Comparison of ENCODE assay signal across 9 mouse cellular contexts in genomic region chr11:95298146-95298545, GRCm38 (mm10). TPM values are rescaled to one million over a fixed set of nuclear protein-coding genes. Genes with fewer than 3 reads are reported as not detected.
DNase-seq lines count a peak whose midpoint lies in the region; ATAC-seq and TF ChIP-seq lines count a peak whose summit lies in the region.
"Had no signal": no experiment of that assay in that cellular context is flagged by ENCODE, and none has a peak within 500 bp of the region (broad histone marks: within the 10 kb centered on the region; RNA-seq: fewer than 3 reads in every experiment).

No protein-coding gene starts in this region.

- ATAC-seq in intestine, embryonic 14.5 days (replicated peaks; ENCODE audit: low FRiP score, low TSS enrichment, low read depth), result no peak
- no peak for ATAC-seq in intestine, embryonic 15.5 days
- ATAC-seq in megakaryocyte, adult 5-6 weeks (ENCODE audit: poor library complexity, severe bottlenecking), result peak; percentile 89

- TF ChIP-seq CTCF in ES-Bruce4 (IDR thresholded peaks at IDR 0.05; ENCODE audit: low read depth, low read length), result peak; percentile 91

- no peak overlapping the region for H3K4me3 ChIP-seq in intestine, embryonic 14.5 days (ENCODE audit: low read depth, low read length)
- H3K4me3 ChIP-seq in intestine, embryonic 15.5 days (replicated peaks), result no peak overlapping the region
- no peak overlapping the region for H3K4me3 ChIP-seq in ES-Bruce4 (ENCODE audit: low read depth, low read length)
- H3K4me3 ChIP-seq: megakaryocyte, embryonic 14.5 days had no signal

- H3K4me2 ChIP-seq in intestine, embryonic 14.5 days (ENCODE audit: low read length), result no peak overlapping the region
- no peak overlapping the region for H3K4me2 ChIP-seq in intestine, embryonic 15.5 days (replicated peaks)

- no peak overlapping the region for H3K9ac ChIP-seq in intestine, embryonic 14.5 days (ENCODE audit: low read length)
- H3K9ac ChIP-seq in intestine, embryonic 15.5 days, result no peak overlapping the region
- H3K9ac ChIP-seq in ES-Bruce4 (ENCODE audit: low read depth, poor library complexity, severe bottlenecking), result no peak overlapping the region

- H3K9me3 ChIP-seq in intestine, embryonic 14.5 days (ENCODE audit: control insufficient read depth, low read length), result no peaks in the 10 kb centered on the region
- H3K9me3 ChIP-seq in intestine, embryonic 15.5 days, result no peaks in the 10 kb centered on the region
- H3K9me3 ChIP-seq in ES-Bruce4 (replicated peaks; ENCODE audit: control insufficient read depth, insufficient read depth, low read length, poor library complexity, severe bottlenecking), result no peaks in the 10 kb centered on the region
- H3K9me3 ChIP-seq: megakaryocyte, embryonic 14.5 days had no signal

- WGBS in intestine, embryonic 14.5 days, result 17% methylated on average over 2 of the region's 2 CpGs
- WGBS in intestine, embryonic 15.5 days, result 20% methylated on average over 2 of the region's 2 CpGs

- no peaks in the 10 kb centered on the region for H3K4me1 ChIP-seq in intestine, embryonic 14.5 days (replicated peaks; ENCODE audit: control insufficient read depth, insufficient read depth, low read length)
- H3K4me1 ChIP-seq in intestine, embryonic 15.5 days (replicated peaks), result 0 out of 2 replicates have a peak, but pooled peaks cover 2% of the 10 kb centered on the region
- peaks cover 2% of the 10 kb centered on the region for H3K4me1 ChIP-seq in ES-Bruce4 (ENCODE audit: control insufficient read depth, insufficient read depth, low read length)

- no peak for TF ChIP-seq EP300 in ES-Bruce4 (IDR thresholded peaks at IDR 0.05; ENCODE audit: insufficient read depth, low read depth, low read length)

- peaks cover 88% of the 10 kb centered on the region for H3K36me3 ChIP-seq in intestine, embryonic 14.5 days (ENCODE audit: control insufficient read depth, insufficient read depth, low read length)
- H3K36me3 ChIP-seq in intestine, embryonic 15.5 days, result peaks cover 36% of the 10 kb centered on the region
- peaks cover 86% of the 10 kb centered on the region for H3K36me3 ChIP-seq in ES-Bruce4 (ENCODE audit: control insufficient read depth, insufficient read depth, low read length, poor library complexity, severe bottlenecking)

- H3K27me3 ChIP-seq in intestine, embryonic 14.5 days (replicated peaks; ENCODE audit: control insufficient read depth, insufficient read depth, low read length), result no peaks in the 10 kb centered on the region
- no peaks in the 10 kb centered on the region for H3K27me3 ChIP-seq in intestine, embryonic 15.5 days (replicated peaks)
- no peaks in the 10 kb centered on the region for H3K27me3 ChIP-seq in ES-Bruce4 (ENCODE audit: control insufficient read depth, insufficient read depth, low read length, poor library complexity, severe bottlenecking)
- H3K27me3 ChIP-seq: megakaryocyte, embryonic 14.5 days had no signal

- no peak for TF ChIP-seq POLR2A in ES-Bruce4 (IDR thresholded peaks at IDR 0.05; ENCODE audit: insufficient read depth, low read length)

- no peak overlapping the region for H3K27ac ChIP-seq in intestine, embryonic 14.5 days (ENCODE audit: low read depth)
- no peak overlapping the region for H3K27ac ChIP-seq in intestine, embryonic 15.5 days
- no peak overlapping the region for H3K27ac ChIP-seq in ES-Bruce4 (ENCODE audit: insufficient read depth, low read length)

- peak; percentile 62 for DNase-seq in intestine, embryonic 14.5 days (ENCODE audit: low spot score)
- DNase-seq in embryo, embryonic 9.5 days (ENCODE audit: extremely low spot score), result peak; percentile 20
- DNase-seq in ovary, adult 18-20 months (ENCODE audit: low spot score), result no peak
- DNase-seq in yolk sac, embryonic 10.5 days (ENCODE audit: low spot score), result no peak
- DNase-seq in adrenal gland, adult 2 months, result no peak

RNA-seq across cellular contexts. Expression of gene Kat7, which starts 11.9 kb away (rescaled TPM):
- 68.7 and 76.8 TPM in 2 replicates for polyA plus RNA-seq in intestine, embryonic 14.5 days (2014; fragmentation: Nextera tagmentation; extraction: Ambion mirVana)
- polyA plus RNA-seq in intestine, embryonic 15.5 days (2015; fragmentation: Nextera tagmentation; extraction: Ambion mirVana), result 67.3 and 68.7 TPM in 2 replicates
- 129 and 133 TPM in 2 replicates for polyA plus RNA-seq in ES-Bruce4 (2011; ENCODE audit: insufficient read depth, insufficient read length, low read depth, missing spikeins)
- total RNA-seq in megakaryocyte, adult 5-6 weeks (2015), result 78.8 and 84.7 TPM in 2 replicates
- 65.1 and 69.1 TPM in 2 replicates for total RNA-seq in megakaryocyte, adult 5-6 weeks (2017)
- total RNA-seq in adrenal gland, adult 2 months (2021), result 10 to 100 TPM; 51.7 to 64.2 TPM
- 21.5 and 23.8 TPM in 2 replicates for polyA plus RNA-seq in adrenal gland, adult 2 months (2012; rRNA removed)

RNA-seq across cellular contexts. Expression of gene Tac4, which starts 36.8 kb away (rescaled TPM):
- 0.14 TPM in 1 of 2 replicates, not detected in the other for polyA plus RNA-seq in intestine, embryonic 14.5 days (2014; fragmentation: Nextera tagmentation; extraction: Ambion mirVana)
- not detected in 2 replicates for polyA plus RNA-seq in intestine, embryonic 15.5 days (2015; fragmentation: Nextera tagmentation; extraction: Ambion mirVana)
- not detected in 2 replicates for polyA plus RNA-seq in ES-Bruce4 (2011; ENCODE audit: insufficient read depth, insufficient read length, low read depth, missing spikeins)
- not detected in 2 replicates for total RNA-seq in megakaryocyte, adult 5-6 weeks (2015)
- 0.15 TPM in 1 of 2 replicates, not detected in the other for total RNA-seq in megakaryocyte, adult 5-6 weeks (2017)
- not detected for total RNA-seq in adrenal gland, adult 2 months (2021)
- not detected in 2 replicates for polyA plus RNA-seq in adrenal gland, adult 2 months (2012; rRNA removed)

RNA-seq across cellular contexts. Expression of gene Fam117a, which starts 38.7 kb away (rescaled TPM):
- 10.3 and 10.9 TPM in 2 replicates for polyA plus RNA-seq in intestine, embryonic 14.5 days (2014; fragmentation: Nextera tagmentation; extraction: Ambion mirVana)
- 9.6 and 10.7 TPM in 2 replicates for polyA plus RNA-seq in intestine, embryonic 15.5 days (2015; fragmentation: Nextera tagmentation; extraction: Ambion mirVana)
- 32.4 and 36.2 TPM in 2 replicates for polyA plus RNA-seq in ES-Bruce4 (2011; ENCODE audit: insufficient read depth, insufficient read length, low read depth, missing spikeins)
- 62.5 and 73.3 TPM in 2 replicates for total RNA-seq in megakaryocyte, adult 5-6 weeks (2015)
- 63.5 and 72.2 TPM in 2 replicates for total RNA-seq in megakaryocyte, adult 5-6 weeks (2017)
- total RNA-seq in adrenal gland, adult 2 months (2021), result 10 to 100 TPM; 16.6 to 20.9 TPM
- polyA plus RNA-seq in adrenal gland, adult 2 months (2012; rRNA removed), result 27.0 and 37.1 TPM in 2 replicates

Comparison
In these comparisons a context has a peak if more than half of its experiments do, and no peak if none do; other contexts are left out.
1. DNase-seq: peak in intestine, embryonic 14.5 days (single experiment) and embryo, embryonic 9.5 days (single experiment); none in ovary, adult 18-20 months (single experiment), yolk sac, embryonic 10.5 days (single experiment) and adrenal gland, adult 2 months (single experiment).